Mouse (Mus musculus) embryonic facial prominence, embryonic 15.5 days (tissue): ENCODE results near the gene Usp48. TPM values are rescaled to one million over a fixed set of nuclear protein-coding genes. Genes with fewer than 3 reads are reported as not detected.

Experiments
- ATAC-seq: fragments of 200-750 bp; cut with Nextera tagmentation; 2 replicates; pipeline ENCODE4 v1.8.0; 2017; ENCODE audit warnings: low read depth, moderate TSS enrichment; ENCODE audit not compliant: insufficient number of reproducible peaks, low FRiP score, low TSS enrichment
- H3K27ac ChIP-seq: fragments of 300-500 bp; sonication (generic); replicated peaks from 2 replicates; pipeline ENCODE4 v1.5.1; 2015; ENCODE audit warnings: mild to moderate bottlenecking, inconsistent platforms
- H3K27me3 ChIP-seq: fragments of 300-500 bp; sonication (generic); 2 replicates; pipeline ENCODE4 v1.6.1; 2015; ENCODE audit warnings: inconsistent platforms
- H3K36me3 ChIP-seq: fragments of 300-500 bp; sonication (generic); 2 replicates; pipeline ENCODE4 v1.6.1; 2015; ENCODE audit warnings: mild to moderate bottlenecking, inconsistent platforms
- H3K4me1 ChIP-seq: fragments of 300-500 bp; sonication (generic); 2 replicates; pipeline ENCODE4 v1.6.1; 2015; ENCODE audit warnings: inconsistent platforms
- H3K4me2 ChIP-seq: fragments of 300-500 bp; sonication (generic); replicated peaks from 2 replicates; pipeline ENCODE4 v1.6.1; 2015; ENCODE audit warnings: mild to moderate bottlenecking, inconsistent platforms
- H3K4me3 ChIP-seq: fragments of 300-500 bp; sonication (generic); replicated peaks from 2 replicates; pipeline ENCODE4 v1.5.1; 2015; ENCODE audit warnings: mild to moderate bottlenecking, inconsistent platforms
- H3K9ac ChIP-seq: fragments of 300-500 bp; sonication (generic); 2 replicates; pipeline ENCODE4 v1.6.1; 2015; ENCODE audit warnings: inconsistent platforms
- H3K9me3 ChIP-seq: fragments of 300-500 bp; sonication (generic); replicated peaks from 2 replicates; pipeline ENCODE4 v1.6.1; 2016; ENCODE audit warnings: inconsistent platforms
- WGBS: fragments of 180-500 bp; shearing (Covaris S2); methylation state at CpG from one replicate; pipeline ENCODE4 v1.1.7; 2015; 5-methylcytosine and 5-hydroxymethylcytosine counted together
- polyA plus RNA-seq: library from polyadenylated mRNA; unstranded; fragments of >200 nt; fragmentation: Nextera tagmentation; extraction: Ambion mirVana; gene quantifications from 2 replicates; pipeline ENCODE4 v1.2.1, GENCODE M21; 2015

The Usp48 gene
- polyA plus RNA-seq, 1 experiment from 2014 or later = 71.4 TPM

- Histone ChIP-seq H3K4me1 (peaks cover 28% of the 10 kb centered on the region), H3K9ac (no peak overlapping the region; the same call in 1 of the 2 replicates), H3K36me3 (no peaks in the 10 kb centered on the region), H3K27ac (no peak overlapping the region), H3K27me3 (0 out of 2 replicates have a peak, but pooled peaks cover 3% of the 10 kb centered on the region), H3K4me2 (peak overlapping the region; percentile 95; the same call in 1 of the 2 replicates), H3K4me3 (no peak overlapping the region), H3K9me3 (no peaks in the 10 kb centered on the region)
- 61% methylated on average over 7 of the region's 7 CpGs for WGBS
- ATAC-seq = no peak
These were observed 113.0 kb downstream of the Usp48 start for GRCm38 (mm10) chr4:137706510-137706909.

- peak overlapping the region; percentile 95 for H3K4me2 ChIP-seq
- H3K9me3 ChIP-seq = no peaks in the 10 kb centered on the region
- no peaks in the 10 kb centered on the region for H3K36me3 ChIP-seq
- peak overlapping the region; percentile 58 for H3K9ac ChIP-seq
- peaks cover 28% of the 10 kb centered on the region for H3K4me1 ChIP-seq
- whole genome bisulfite sequencing = 4% methylated on average over 52 of the region's 52 CpGs
- H3K27me3 ChIP-seq = 0 out of 2 replicates have a peak, but pooled peaks cover 3% of the 10 kb centered on the region
- peak overlapping the region; percentile 61 for H3K4me3 ChIP-seq
- peak; percentile 84 for ATAC-seq
- 0 out of 2 replicates have a peak overlapping the region, but pooled peaks have one; percentile 22 for H3K27ac ChIP-seq
These were observed 113.8 kb downstream of the Usp48 start for GRCm38 (mm10) chr4:137707216-137707990.

Other genes with a start within 250 kb of the Usp48 start
- gene Cdc42, start 236.0 kb upstream of the Usp48 start, polyA plus RNA-seq = 672 and 685 TPM in 2 replicates
- gene Cela3a, start 184.0 kb upstream of the Usp48 start, polyA plus RNA-seq = not detected in 2 replicates
- gene Cela3b, start 163.2 kb upstream of the Usp48 start, polyA plus RNA-seq = not detected in 2 replicates
- gene 1700013G24Rik, start 140.5 kb upstream of the Usp48 start, polyA plus RNA-seq = not detected in 2 replicates
- 48.5 and 49.1 TPM in 2 replicates for gene Hspg2, start 125.0 kb upstream of the Usp48 start, polyA plus RNA-seq
- gene Ldlrad2, start 19.2 kb upstream of the Usp48 start, polyA plus RNA-seq = 0.75 and 1.1 TPM in 2 replicates
- 16.4 and 19.9 TPM in 2 replicates for gene Rap1gap, start 71.0 kb downstream of the Usp48 start, polyA plus RNA-seq
- 155 and 160 TPM in 2 replicates for gene Alpl, start 202.6 kb downstream of the Usp48 start, polyA plus RNA-seq